Mouse (Mus musculus) megakaryocyte, adult 5-6 weeks (primary cell): Measurements from ENCODE around the gene Rnf26. TPM values are rescaled to one million over a fixed set of nuclear protein-coding genes. Genes with fewer than 3 reads are reported as not detected.
A peak's percentile ranks its signal among the peaks of the same experiment; 100 is the strongest.
"Not testable (repeated sequence)": the region's sequence is repeated elsewhere in the genome, so short reads cannot be mapped to it uniquely, and the experiment has no call there.

Experiments used
- ATAC-seq: 2 replicates; pipeline ENCODE4 v1.8.0; 2016; ENCODE audit warnings: mild to moderate bottlenecking, inconsistent platforms; ENCODE audit not compliant: poor library complexity, severe bottlenecking
- total RNA-seq, 2 experiments: library from RNA; stranded (forward) in 1 of 2; stranded (reverse) in 1 of 2; fragments of 153-499, 151-499 nt in 1 of 2; fragments of 221-1000, 200-1000 nt in 1 of 2; gene quantifications; 2 replicates each; pipeline versions ENCODE4 v1.2.3 to v1.2.4; 2015 to 2017

Rnf26 gene
- total RNA-seq, 2 experiments from 2014 or later, result 16.3 to 36.7 TPM

DNA sequence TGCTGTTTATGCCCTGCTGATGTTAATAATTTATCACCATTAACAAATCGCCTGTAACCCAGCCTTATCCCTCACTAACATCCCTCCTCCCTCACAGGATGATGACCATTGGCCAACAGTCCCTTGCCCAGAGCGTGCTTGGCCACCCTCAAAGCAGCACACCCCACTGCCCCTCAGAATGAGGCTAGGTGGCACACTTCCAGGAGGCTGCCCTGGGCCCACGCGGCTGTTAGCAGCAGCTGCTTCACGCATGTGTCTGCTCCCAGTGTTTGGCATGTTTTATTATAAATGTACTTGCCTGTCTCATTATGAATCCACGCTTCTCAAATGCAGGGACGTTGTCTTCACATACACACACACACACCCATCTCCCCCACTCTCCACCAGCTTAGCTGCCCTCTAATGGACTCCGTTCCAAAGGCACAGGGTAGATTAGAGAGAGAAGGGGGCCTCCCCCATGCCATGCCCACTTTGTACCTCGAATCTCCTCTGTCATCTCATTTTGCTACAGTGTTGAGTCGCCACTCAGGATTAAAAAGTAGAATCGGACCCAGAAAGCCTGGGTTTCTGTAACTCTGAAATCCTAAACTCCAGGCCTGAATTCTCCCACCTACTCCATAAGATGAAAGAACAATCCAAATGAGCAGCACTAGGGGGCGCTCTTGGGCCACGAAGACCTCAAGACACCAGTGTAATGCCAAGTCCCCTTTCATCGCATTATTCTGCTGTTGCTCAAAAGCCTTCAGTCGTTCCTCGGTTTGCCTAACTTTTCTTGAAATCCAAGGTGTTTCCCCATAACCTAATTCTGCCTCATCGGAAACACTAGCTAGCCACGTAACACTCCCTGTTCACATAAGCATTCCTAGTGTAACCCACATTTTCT, 12.5 kb upstream of the Rnf26 start:
- peak; percentile 70 for ATAC-seq

DNA sequence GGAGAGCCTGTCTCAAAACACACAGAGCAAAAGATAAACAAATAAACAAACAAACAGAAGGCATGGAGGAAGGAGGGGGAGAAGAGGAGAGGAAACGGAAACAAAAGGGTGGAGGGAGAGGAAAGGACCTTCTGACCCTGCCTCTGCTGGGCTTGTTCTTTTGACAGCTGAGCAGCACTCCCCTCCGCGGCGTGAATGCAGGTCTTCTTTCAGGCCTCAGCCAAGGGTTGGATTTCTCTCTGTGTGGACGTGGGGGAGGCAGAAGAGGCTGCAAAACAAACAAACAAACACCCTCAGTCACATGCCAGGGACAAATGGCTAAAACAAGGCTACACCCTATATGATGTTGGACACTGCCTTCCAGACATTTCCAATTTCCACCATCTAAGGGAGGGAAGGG, 11.7 kb upstream of the Rnf26 start:
- no peak for ATAC-seq

DNA sequence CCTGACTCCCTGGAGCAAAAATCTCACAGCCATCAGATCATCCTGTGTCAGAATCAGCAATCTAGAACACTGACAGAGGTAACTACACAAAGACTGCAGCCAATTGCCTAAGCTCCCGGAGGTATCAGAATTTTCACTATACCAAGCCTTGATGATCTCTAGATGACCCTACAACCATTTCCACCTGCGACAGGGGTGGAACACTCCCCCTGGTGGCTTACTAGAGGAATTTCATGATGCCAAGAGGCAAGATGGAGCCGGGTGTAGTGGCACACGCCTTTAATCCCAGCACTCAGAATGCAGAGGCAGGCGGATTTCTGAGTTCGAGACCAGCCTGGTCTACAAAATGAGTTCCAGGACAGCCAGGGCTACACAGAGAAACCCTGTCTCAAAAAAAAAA, 11.0 kb upstream of the Rnf26 start:
- peak; percentile 36; the same call in 1 of the 2 replicates for ATAC-seq

- no peak for ATAC-seq
Observed at GRCm38 (mm10) chr9:44119948-44120465, 6.7 kb upstream of the Rnf26 start.

DNA sequence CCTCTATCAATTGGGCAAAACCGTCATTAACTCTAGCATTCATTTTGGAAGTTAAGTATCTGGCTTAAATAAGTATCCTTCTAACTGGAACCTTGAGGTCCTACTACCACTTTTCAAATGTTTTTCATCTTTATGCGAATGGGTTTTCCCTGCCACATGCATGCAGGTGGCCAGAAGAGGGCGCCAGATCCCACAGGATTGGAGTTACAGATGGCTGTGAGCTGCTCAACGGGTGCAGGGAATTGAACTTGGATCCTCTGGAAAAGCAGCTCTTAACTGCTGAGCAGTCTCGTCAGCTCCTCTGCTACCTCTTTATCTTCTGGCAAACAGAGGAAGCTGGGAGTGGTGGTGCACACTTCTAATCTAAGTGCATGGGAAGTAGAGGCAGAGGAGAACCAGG, 5.7 kb upstream of the Rnf26 start:
- peak; percentile 43; the same call in 1 of the 2 replicates for ATAC-seq

GRCm38 (mm10) chr9:44116182-44116581, 2.9 kb upstream of the Rnf26 start:
- ATAC-seq, result no peak

GRCm38 (mm10) chr9:44115599-44115998, 2.3 kb upstream of the Rnf26 start:
- no peak for ATAC-seq

DNA sequence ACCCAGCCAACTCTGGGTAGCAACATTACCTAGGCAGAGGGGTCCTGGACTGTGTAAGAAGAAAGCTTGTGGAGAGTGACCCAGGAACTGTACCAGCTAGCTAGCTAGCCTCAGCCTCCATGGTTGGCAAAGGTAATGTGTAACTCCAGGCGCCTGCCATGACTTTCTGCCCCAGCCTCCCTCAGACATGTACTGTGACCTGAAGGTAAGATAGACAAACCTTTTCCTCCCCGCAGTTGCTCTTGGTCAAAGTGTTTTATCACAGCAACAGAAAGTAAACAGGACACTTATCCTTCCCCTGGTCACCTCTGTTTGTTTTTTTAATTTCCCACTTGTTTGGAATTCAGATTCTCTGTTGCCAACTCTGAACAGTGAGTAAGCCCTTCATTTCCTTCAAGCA, 1.1 kb upstream of the Rnf26 start:
- no peak for ATAC-seq

- not testable (repeated sequence) for ATAC-seq
Observed at GRCm38 (mm10) chr9:44111909-44112308, 1.4 kb downstream of the Rnf26 start.

DNA sequence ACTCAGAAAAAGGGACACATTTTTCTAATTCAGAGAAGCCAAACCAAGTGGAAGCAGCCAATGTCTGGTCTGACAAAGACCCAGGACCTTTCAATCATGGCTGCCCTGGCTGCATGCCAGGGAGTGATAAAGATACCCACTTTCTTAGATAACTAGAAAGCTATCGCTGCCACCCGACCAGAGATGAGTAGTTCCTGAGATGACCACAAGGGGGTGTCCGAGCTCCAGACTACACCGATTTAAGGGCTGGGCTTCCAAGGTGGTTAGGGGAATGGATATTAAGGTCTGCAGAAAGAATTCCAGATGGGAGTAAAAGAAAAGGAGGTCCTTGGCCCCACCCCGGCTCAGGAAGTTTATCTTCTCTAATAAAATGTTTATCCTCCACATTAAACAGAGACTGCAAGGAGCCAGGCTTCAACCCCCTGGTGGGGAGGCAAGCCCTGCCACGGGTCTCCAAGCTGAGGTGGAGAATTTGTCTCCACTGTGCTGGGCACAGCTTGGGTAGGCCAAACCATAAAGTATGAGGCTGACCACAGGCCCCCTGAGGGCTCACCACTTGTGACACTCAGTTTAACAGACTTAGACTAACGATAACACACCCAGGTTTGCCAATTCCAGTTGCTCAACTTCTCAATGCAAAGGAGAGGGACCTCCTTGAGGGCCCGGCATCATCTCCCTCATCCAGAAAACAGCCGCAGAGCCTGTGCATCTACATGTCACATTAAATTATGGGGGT, 3.8 kb downstream of the Rnf26 start:
- ATAC-seq, result no peak

DNA sequence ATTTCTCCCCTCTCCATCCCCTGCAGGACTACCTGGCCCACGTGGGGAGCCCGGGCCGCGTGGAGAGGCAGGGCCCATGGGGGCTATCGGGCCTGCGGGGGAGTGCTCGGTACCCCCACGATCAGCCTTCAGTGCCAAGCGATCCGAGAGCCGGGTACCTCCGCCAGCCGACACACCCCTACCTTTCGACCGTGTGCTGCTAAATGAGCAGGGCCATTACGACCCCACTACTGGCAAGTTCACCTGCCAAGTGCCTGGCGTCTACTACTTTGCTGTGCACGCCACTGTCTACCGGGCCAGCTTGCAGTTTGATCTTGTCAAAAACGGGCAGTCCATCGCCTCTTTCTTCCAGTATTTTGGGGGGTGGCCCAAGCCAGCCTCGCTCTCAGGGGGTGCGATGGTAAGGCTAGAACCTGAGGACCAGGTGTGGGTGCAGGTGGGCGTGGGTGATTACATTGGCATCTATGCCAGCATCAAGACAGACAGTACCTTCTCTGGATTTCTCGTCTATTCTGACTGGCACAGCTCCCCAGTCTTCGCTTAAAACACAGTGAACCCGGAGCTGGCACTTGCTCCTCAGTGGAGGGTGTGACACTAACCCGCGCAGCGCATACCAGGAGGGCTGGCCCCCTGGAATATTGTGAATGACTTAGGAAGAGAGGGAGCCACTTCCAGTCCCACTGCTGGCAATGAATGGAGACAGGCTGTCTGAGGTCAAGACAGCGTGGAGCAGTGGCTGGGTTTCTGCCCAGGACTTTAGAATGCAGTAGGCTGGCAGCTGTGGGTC, 4.9 kb downstream of the Rnf26 start:
- no peak for ATAC-seq

- ATAC-seq, result no peak
Observed at GRCm38 (mm10) chr9:44107557-44108179, 5.6 kb downstream of the Rnf26 start.

DNA sequence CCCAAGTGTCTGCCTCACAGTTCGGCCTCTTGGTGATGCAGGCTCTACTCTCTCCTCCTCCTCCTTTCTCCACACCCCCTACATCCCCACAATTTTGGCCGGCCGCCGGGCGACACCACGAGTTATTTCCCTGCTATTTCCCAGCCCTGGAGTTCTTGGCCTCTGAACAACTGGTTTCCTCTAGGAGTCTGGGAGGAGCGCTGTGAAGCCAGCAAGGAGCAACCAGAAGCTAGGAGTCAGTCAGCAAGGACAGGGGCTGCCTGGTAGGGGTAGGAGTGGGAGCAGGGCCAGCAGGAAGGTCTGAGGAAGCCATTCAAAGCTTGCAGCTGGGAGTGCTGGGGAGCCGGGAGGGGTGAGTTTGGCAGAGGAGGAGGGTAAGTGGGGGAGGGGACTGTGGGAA, 6.2 kb downstream of the Rnf26 start, which contains the start of gene C1qtnf5:
Gene C1qtnf5, plus strand, starts transcription at position 136 of the 400 bp plus-strand sequence.
- no peak for ATAC-seq

DNA sequence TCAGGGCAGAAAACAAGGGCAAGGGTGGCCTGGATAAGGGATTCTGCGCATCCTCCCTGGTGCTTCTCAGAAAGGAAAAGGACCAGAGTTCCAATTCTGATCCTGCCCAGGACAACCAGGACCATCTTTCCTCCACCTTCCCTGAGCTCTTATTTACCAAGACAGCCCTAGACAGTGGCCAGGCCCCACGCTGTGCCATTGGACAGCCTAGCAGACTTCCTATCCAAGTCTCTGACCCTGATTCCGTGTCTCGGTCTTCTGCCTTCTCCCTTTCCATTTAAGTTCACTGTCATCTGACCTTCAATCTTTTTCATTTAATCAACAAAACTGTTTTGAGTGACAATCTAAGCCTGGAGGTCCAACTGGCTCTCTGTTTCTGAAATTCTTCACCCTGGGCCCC, 6.7 kb downstream of the Rnf26 start:
- ATAC-seq, result no peak

DNA sequence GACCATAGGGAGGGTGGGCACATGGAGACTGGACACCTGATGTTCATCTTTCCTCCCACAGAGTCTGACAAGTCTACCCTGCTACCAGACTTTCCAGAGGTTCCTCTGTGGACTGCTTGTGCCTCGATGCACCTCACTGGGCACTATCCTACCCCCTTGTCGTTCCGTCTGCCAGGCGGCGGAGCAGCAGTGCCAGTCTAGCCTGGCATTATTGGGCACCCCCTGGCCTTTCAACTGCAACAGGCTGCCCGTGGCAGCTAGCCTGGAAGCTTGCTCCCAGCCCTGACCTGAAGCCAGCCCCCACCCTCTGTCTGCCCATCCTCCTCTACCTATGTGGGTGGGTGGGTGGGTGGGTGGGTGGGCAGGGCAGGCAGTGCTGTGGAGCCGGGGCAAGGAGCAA, 7.1 kb downstream of the Rnf26 start:
- ATAC-seq, result no peak

GRCm38 (mm10) chr9:44105781-44106180, 7.5 kb downstream of the Rnf26 start:
- peak; percentile 28; the same call in 1 of the 2 replicates for ATAC-seq

GRCm38 (mm10) chr9:44104881-44105280, 8.4 kb downstream of the Rnf26 start:
- ATAC-seq, result peak; percentile 47

GRCm38 (mm10) chr9:44101490-44101889, 11.8 kb downstream of the Rnf26 start, which contains the start of gene Mfrp:
TSS of gene Mfrp (plus strand) at chr9:44101729.
- no peak for ATAC-seq

GRCm38 (mm10) chr9:44096536-44096935, 16.8 kb downstream of the Rnf26 start:
- ATAC-seq, result no peak

- no peak for ATAC-seq
Observed at GRCm38 (mm10) chr9:44095781-44096180, 17.5 kb downstream of the Rnf26 start.
